Mouse (Mus musculus) liver, postnatal 0 days (tissue): ENCODE results near the gene Gm44965. TPM values are rescaled to one million over a fixed set of nuclear protein-coding genes. Genes with fewer than 3 reads are reported as not detected.

Source experiments
- ATAC-seq: fragments of 200-750 bp; cut with Nextera tagmentation; 2 replicates; pipeline ENCODE4 v1.8.0; 2017; ENCODE audit warnings: mild to moderate bottlenecking, moderate library complexity
- DNase-seq: peaks from one replicate; pipeline ENCODE4 v3.0.0-alpha.2; 2016
- H3K27ac ChIP-seq: fragments of 300-500 bp; sonication (generic); 2 replicates; pipeline ENCODE4 v1.5.1; 2014; ENCODE audit warnings: antibody characterized with exemption, moderate library complexity, mild to moderate bottlenecking, low read depth
- H3K27me3 ChIP-seq: fragments of 300-500 bp; sonication (generic); 2 replicates; pipeline ENCODE4 v1.6.1; 2014; ENCODE audit warnings: low read length, control low read depth, mixed read lengths; ENCODE audit not compliant: insufficient read depth
- H3K36me3 ChIP-seq: fragments of 300-500 bp; sonication (generic); replicated peaks from 2 replicates; pipeline ENCODE4 v1.6.1; 2014; ENCODE audit warnings: mild to moderate bottlenecking, control low read depth, low read length, moderate library complexity, mixed read lengths; ENCODE audit not compliant: insufficient read depth
- H3K4me1 ChIP-seq: fragments of 300-500 bp; sonication (generic); 2 replicates; pipeline ENCODE4 v1.6.1; 2014; ENCODE audit warnings: antibody characterized with exemption, mild to moderate bottlenecking, control low read depth; ENCODE audit not compliant: insufficient read depth
- H3K4me2 ChIP-seq: fragments of 300-500 bp; sonication (generic); 2 replicates; pipeline ENCODE4 v1.6.1; 2014; ENCODE audit warnings: low read depth, mild to moderate bottlenecking, low read length, moderate library complexity, mixed read lengths
- H3K4me3 ChIP-seq: fragments of 300-500 bp; sonication (generic); 2 replicates; pipeline ENCODE4 v1.5.1; 2014; ENCODE audit warnings: low read depth, low read length
- H3K9ac ChIP-seq: fragments of 300-500 bp; sonication (generic); replicated peaks from 2 replicates; pipeline ENCODE4 v1.6.1; 2014; ENCODE audit warnings: mild to moderate bottlenecking, moderate library complexity
- H3K9me3 ChIP-seq: fragments of 300-500 bp; sonication (generic); 2 replicates; pipeline ENCODE4 v1.6.1; 2016; ENCODE audit warnings: mild to moderate bottlenecking, control low read depth, low read length, mixed read lengths
- CTCF ChIP-seq: sonication (generic); IDR thresholded peaks from 2 replicates; pipeline ENCODE4 v1.5.1; 2016; ENCODE audit warnings: antibody characterized with exemption, low read depth
- EP300 ChIP-seq: IDR thresholded peaks from 2 replicates; pipeline ENCODE4 v1.6.1; 2016; ENCODE audit warnings: antibody characterized with exemption, low read depth, mild to moderate bottlenecking
- WGBS: fragments of 180-500 bp; shearing (Covaris S2); extraction: QIAGEN DNeasy Blood & Tissue Kit; methylation state at CpG from one replicate; pipeline ENCODE4 v1.1.7; 2014; ENCODE audit not compliant: insufficient replicate concordance; 5-methylcytosine and 5-hydroxymethylcytosine counted together
- polyA plus RNA-seq: library from polyadenylated mRNA; unstranded; fragments of >200 nt; fragmentation: Nextera tagmentation; extraction: Ambion mirVana; gene quantifications from 2 replicates; pipeline ENCODE4 v1.2.1, GENCODE M21; 2015

Gene Gm44965
- polyA plus RNA-seq, 1 experiment from 2014 or later, result not detected

DNA sequence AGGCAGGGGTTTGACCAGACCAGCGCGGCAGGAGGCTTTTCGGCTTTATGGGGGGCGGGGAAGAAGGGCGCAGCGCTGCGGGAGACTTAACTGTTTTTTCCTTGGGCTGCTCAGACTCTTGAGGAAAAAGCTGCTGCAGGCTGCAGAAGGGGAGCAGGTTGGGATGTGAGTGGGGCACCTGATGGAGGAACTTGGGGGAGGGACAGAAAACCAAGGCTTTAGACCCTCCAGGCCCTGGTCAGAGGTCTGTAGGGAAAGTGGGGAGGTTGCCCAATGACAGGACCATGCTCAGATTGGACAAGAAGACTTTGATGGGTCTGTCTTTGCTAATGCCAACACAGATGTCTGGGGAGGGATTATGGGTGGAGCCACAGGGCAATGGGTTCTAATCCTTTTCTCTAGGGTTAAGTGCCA is 33.8 kb downstream of the Gm44965 start:
- Histone ChIP-seq H3K4me3 (peak overlapping the region; percentile 42), H3K4me2 (peak overlapping the region; percentile 79), H3K9me3 (no peaks in the 10 kb centered on the region), H3K36me3 (no peaks in the 10 kb centered on the region), H3K27ac (no peak overlapping the region), H3K4me1 (peaks cover 16% of the 10 kb centered on the region), H3K9ac (peak overlapping the region; percentile 46), H3K27me3 (peaks cover 20% of the 10 kb centered on the region)
- no peak for TF ChIP-seq EP300
- no peak for TF ChIP-seq CTCF
- ATAC-seq (no peak), DNase-seq (no peak)
- 5% methylated on average over 7 of the region's 7 CpGs for WGBS

DNA sequence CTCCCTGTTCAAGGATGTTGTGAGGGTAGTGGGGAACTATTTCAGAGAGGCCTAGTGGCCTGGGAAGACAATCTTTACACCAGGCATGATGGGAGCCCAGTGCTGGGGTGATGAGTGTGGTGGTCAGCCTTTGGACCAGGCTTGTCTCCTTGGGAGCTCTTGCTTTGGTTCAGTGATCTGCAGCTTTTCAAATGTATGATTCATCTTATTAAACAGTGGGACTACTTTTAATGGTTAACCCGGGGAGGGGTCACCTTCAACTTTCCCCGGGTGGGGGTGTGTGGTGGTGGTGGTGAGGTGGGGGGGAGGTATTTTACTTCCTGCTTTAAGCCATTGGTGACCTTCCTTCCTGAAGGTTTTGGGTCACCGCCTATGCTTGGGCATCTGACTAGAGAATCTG is 34.6 kb downstream of the Gm44965 start:
- Histone ChIP-seq H3K4me2 (no peak overlapping the region), H3K4me3 (no peak overlapping the region), H3K9me3 (no peaks in the 10 kb centered on the region), H3K36me3 (no peaks in the 10 kb centered on the region), H3K4me1 (peaks cover 16% of the 10 kb centered on the region), H3K27me3 (peaks cover 20% of the 10 kb centered on the region), H3K27ac (no peak overlapping the region), H3K9ac (no peak overlapping the region)
- WGBS, result 54% methylated on average over 3 of the region's 3 CpGs
- ATAC-seq (no peak), DNase-seq (no peak)
- TF ChIP-seq EP300 (no peak), CTCF (no peak)

DNA sequence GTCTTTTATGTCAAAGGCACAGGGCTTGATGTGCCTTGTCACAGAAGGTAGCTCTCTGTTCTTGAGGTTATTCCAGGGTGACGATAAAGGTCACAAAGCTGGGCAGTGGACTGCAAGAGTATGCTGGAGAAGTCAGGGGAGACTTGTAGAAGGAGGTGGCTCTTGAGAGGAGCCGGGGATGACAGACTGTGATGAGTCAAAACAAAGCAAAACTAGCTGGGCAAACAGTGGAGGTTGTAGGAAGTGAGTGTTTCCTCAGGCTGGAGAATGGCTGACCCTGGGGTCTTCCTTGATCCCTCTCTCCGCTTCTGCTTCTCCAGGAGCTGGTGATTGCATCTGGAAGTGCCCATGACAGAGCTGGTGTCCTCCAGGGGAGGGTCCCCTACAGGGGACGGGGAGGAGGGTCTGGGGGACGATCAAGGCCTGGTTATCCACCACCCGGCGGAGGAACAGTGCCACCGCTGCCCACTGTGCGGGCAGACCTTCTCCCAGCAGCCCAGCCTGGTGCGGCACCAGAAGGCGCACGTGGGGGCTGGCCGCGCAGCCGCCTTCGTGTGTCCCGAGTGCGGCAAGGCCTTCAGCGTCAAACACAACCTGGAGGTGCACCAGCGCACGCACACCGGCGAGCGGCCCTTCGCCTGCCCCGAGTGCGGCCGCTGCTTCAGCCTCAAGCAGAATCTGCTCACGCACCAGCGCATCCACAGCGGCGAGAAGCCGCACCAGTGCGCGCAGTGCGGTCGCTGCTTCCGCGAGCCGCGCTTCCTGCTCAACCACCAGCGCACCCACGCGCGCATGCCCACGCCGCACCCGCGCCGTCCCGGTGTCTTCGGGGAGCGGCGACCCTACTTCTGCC is 35.3 kb downstream of the Gm44965 start:
- Histone ChIP-seq H3K27ac (no peak overlapping the region), H3K9ac (no peak overlapping the region), H3K9me3 (no peaks in the 10 kb centered on the region), H3K4me1 (peaks cover 16% of the 10 kb centered on the region), H3K4me3 (peak overlapping the region; percentile 21), H3K36me3 (no peaks in the 10 kb centered on the region), H3K27me3 (peaks cover 20% of the 10 kb centered on the region), H3K4me2 (peak overlapping the region; percentile 65)
- DNase-seq (no peak), ATAC-seq (peak; percentile 17; the same call in 1 of the 2 replicates)
- TF ChIP-seq EP300, result no peak
- no peak for TF ChIP-seq CTCF
- WGBS, result 5% methylated on average over 54 of the region's 54 CpGs

DNA sequence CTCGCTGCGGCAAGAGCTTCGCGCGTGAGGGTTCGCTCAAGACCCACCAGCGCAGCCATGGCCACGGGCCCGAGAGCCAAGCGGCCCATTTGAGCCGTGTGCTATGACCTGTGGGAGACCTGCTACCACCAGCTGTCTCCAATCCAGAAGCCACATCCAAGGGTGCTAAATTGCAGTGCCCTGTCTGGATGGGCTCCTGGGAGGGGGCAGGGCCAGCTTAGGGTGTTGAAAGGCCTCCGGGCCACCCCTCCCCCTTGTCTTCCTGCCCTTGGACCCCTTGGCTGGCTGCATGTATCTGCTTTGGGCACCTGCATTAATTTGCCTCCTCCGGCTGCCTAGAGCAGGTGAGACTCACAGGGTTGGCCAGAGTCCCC is 35.9 kb downstream of the Gm44965 start:
- DNase-seq (no peak), ATAC-seq (peak; percentile 12; the same call in 1 of the 2 replicates)
- Histone ChIP-seq H3K4me3 (peak overlapping the region; percentile 21), H3K27ac (no peak overlapping the region), H3K36me3 (no peaks in the 10 kb centered on the region), H3K4me1 (peaks cover 16% of the 10 kb centered on the region), H3K9ac (no peak overlapping the region), H3K9me3 (no peaks in the 10 kb centered on the region), H3K27me3 (peaks cover 20% of the 10 kb centered on the region), H3K4me2 (peak overlapping the region; percentile 65)
- 18% methylated on average over 13 of the region's 13 CpGs for WGBS
- TF ChIP-seq EP300 (no peak), CTCF (no peak)

DNA sequence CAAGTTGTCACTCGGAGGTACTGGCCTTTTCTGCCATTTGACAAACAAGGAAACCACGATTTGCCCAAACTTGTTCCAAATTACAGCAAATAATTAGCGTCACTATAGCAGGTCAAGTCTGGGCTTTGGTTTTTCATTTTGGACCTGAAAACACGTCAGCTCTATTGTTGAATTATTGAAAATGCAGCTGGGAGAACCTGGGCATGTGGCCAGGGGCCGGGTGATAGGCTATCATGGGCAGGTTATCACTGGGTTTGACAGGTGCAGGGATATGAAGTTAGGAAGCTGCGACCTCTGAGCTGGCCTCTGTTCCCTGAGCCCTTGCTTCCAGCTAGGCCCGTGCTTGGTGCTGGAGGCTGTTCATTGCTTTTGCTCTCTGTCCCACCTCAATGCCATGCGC is 37.1 kb downstream of the Gm44965 start:
- Histone ChIP-seq H3K9ac (no peak overlapping the region), H3K9me3 (no peaks in the 10 kb centered on the region), H3K4me1 (peaks cover 16% of the 10 kb centered on the region), H3K4me3 (no peak overlapping the region), H3K27me3 (peaks cover 19% of the 10 kb centered on the region), H3K36me3 (no peaks in the 10 kb centered on the region), H3K27ac (no peak overlapping the region), H3K4me2 (no peak overlapping the region)
- WGBS, result 75% methylated on average over 8 of the region's 8 CpGs
- no peak for TF ChIP-seq CTCF
- TF ChIP-seq EP300, result no peak
- DNase-seq (no peak), ATAC-seq (no peak)

DNA sequence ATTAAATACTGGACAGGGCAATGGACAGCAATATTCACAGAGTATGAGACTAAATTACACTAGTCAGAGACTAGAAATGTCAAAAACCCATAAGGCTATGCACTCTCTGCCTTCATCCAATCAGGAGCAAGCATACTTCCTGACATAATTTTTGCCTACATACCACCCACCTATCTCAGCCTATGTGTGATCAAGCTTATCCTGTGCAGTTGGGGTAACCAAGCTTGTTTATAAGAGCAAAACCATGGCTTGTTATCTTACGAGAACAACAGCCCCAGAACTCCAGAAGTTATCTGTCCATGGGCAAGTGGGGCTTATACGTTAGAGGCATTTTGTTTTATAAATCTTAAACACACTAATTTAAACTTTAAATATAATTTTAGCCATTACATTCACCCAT is 41.4 kb downstream of the Gm44965 start:
- peak; percentile 23; the same call in 1 of the 2 replicates for ATAC-seq

More for the DNA sequence above, 41.4 kb downstream of the Gm44965 start:
- Histone ChIP-seq H3K9me3 (no peaks in the 10 kb centered on the region), H3K9ac (no peak overlapping the region), H3K4me3 (no peak overlapping the region), H3K27ac (no peak overlapping the region), H3K36me3 (no peaks in the 10 kb centered on the region), H3K27me3 (0 out of 2 replicates have a peak, but pooled peaks cover 3% of the 10 kb centered on the region), H3K4me1 (no peaks in the 10 kb centered on the region), H3K4me2 (no peak overlapping the region)
- DNase-seq, result no peak
- WGBS, result 48% methylated on average over 2 of the region's 2 CpGs
- TF ChIP-seq CTCF, result no peak
- no peak for TF ChIP-seq EP300
